Mouse (Mus musculus): ENCODE measurements around the gene Lrrc75a.

Lrrc75a gene

DNA sequence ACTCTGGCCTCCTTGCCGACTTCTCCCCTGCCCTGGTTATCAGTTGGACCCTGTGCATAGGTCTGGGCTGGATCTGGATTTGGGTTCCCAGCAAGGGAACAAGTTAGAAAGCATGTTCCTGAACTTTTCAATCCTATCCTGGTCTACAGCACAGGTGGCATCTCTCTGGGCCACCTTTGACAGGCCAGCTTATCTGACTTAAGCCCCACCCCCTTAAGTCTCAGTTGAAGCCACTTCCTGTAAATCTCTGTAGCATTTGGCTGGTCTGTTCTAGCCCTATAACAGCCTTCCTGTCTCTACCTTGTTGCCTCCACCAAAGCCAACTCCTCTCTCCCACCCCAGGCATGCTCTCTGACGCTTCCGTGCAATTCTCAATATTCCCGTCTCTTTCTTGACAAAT lies 49.8 kb downstream of the Lrrc75a start:
- DNase-seq (ENCODE audit: low spot score in 2 of 2), result no peak

DNA sequence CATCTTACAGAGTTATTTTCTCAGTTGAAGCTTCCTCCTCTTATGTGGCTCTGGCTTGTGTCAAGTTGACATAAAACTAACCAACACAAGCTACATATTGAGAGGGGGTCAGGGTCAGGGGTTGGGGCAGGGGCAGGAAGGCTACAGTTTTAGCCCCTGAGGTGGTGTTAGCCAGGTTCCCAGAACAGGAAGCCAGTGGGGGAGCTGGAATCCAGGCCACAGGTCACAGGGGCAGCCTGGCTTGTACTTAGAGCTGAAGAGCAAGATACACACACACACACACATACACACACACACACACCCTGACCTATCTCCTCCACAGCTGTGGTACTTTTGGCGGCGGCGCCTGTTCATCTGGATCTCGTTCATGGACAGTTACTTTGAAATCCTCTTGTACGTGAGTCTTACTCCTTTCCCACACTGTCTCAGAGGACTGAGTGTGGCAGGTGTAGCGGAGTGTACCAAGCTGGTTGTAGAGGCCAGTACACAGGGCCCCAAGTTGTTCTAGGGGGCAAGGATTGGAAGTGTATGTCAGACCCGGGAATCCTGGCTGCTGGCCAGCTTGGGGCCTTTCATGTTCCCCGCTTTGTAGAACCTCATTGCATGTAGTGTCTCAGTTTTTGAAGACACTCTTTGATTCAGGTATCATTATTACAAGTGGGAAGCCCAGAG lies 56.3 kb downstream of the Lrrc75a start:
- DNase-seq (ENCODE audit: low spot score in 2 of 2), result no peak

DNA sequence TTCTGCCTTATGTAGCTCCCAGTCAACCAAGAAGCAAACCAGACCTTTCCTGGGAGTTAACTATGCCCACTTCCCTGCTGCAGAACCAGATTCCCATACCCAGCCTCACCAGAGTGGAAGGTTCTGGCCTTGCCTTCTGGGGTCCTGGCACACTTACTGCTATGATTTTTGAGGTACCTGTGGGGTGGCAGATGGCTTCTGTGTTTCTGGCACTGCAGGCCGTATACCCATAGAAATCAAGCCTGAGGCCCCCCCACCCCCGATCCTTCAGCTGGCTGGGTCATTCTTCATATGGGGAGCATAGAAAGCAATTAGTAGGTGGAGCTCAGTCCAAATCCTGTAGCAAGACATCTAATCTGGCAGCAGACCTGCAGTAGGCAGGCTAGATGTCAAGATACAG lies 57.3 kb downstream of the Lrrc75a start:
- no peak for DNase-seq (ENCODE audit: low spot score in 2 of 2)

DNA sequence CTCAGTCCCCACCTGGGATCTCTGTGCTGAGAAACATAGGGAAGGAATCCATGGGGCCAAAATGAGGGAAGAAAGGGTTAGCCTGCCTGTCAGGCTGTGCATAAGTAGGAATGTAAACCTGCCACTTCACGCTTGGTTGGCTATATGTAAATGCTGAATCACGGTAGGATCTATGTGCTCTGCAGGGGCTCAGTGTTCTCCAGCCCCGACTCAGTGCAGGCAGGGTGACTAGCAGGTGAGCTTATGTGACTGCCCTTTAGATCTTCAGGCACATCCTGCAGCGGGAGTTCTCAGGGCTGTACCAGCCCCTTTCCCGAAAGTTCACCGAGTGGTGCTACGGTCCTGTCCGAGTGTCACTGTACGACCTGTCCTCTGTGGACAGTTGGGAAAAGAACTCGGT lies 58.9 kb downstream of the Lrrc75a start:
- DNase-seq (ENCODE audit: low spot score in 2 of 2), result no peak

DNA sequence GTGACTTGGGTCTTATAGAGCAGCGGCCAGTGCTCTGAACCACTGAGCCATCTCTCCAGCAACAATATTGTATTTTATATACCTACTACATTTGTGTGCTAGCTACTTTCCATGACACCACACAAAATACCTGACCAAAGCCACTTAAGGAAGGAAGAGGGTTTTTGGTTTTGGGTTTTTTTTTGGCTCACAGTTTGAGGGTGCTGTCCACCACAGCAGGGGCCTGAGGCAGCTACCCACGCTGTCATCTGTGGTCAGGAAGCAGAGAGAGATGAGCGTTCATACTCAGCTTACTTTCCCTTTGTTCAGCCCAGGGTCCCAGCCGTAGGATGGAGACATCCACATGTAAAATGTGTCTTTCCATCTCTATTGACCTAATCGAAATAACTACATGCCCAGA lies 61.3 kb downstream of the Lrrc75a start:
- DNase-seq (ENCODE audit: low spot score in 2 of 2), result no peak

DNA sequence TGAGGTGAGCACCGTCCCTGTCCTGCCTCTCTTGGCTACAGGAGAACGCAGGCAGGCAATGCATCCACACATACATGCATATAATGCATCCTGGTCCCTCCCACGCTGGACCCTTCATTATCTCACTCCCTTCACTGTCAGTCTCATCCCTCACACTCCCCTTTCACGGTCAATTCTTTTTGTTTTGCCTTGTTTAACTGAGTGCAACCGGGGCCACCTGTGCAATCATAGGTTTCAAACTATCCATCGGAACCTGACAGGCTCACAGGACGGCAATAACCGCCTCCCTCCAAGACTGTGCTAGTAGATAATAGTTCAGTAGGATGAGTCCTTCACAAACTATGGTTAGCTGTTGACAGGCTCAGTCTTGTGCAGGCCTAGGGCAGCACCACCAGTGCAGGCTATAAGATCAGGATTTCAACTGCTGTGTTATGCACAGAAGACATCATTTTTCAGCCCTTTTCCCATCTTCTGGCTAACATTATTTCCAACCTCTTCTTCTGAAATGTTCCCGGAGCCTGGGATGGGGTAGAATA lies 63.6 kb downstream of the Lrrc75a start:
- no peak for DNase-seq (ENCODE audit: low spot score in 2 of 2)

DNA sequence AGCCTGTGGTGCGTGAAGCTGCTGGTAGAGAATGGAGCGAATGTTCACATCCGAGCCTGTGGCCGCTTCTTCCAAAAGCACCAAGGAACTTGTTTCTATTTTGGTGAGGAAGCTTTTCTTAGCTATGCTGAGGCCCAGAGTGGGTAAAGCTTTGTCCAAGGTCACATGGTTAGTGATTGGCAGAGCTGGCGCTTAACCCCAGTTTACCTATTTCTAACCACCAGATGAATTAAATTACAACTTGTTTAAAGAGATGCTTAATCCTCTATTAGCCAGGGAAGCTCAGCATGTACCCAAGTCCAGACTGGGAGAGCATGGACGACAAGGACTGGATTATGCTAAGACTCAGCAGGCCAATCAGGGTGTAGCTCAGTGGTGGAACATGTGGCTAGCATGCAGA lies 65.3 kb downstream of the Lrrc75a start:
- no peak for DNase-seq (ENCODE audit: low spot score in 2 of 2)

DNA sequence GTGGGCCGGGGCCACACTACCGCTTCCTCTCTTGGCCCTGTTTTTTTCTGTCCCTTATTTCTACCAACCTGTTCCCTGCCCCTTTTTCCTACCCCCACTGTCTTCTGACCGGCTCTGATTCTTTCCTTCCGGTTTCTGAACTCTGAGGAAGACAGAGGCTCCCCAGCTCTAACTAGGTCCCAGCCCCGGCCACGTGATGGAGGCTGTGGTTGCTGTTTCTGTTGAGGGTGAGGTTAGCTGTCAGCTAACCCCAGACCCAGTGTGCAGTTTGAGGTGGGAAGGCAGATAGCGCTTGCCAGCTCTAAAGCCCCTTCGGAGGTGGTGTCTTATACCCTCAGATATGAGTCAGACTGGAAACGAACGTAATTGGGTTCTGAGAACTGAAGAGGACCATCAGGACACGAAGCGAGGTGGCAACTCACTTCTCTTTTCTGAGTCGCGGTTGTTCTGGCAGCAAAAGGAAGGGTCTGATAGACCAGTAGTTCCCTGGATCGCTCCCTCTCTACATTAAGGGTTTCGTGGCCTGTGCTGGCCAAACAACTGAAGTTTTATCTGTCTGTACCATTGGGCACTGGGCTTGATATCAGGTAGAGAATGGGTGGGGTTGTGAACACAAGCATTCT lies 71.7 kb downstream of the Lrrc75a start:
- peak; percentile 34 to 49 for DNase-seq (ENCODE audit: low spot score in 2 of 2)

DNA sequence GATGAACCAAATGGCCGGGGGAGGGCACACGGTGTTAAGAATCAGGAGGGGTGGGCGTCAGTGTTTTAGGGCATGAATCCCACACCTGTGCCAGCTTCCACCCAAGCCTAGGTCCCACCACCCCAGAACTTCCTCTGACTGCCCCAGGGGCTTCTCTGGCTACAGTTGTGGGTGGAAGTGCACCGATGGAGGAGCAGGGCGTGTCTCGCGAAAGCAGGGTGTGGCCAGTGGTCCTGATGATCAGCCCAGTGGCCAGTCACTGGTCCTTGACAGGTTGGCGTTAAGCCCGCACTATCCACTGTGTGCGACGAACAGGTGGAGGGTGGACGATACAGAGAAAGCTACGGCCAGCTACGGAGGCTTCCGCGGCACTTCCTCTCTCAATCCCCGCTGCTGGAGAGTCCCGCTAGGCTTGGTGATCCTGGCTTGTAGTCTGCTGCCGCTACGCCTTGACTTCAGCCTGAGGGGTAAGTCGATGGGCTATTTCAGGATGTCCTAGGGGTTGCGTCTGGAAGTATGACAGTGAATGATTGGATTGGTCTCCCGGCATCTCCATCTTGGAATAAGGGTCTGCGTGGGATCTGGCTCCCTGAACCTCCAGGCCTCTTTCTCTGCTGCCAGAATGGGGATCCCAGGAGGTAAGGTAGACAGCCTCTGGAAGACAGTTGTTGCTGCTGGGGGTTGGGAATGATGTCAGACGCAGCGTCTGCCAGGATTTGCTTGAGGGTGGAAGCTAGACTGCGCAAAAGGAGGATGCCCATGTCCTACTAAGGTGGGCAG lies 72.5 kb downstream of the Lrrc75a start:
- DNase-seq (ENCODE audit: low spot score in 2 of 2), result peak; percentile 27 to 42

DNA sequence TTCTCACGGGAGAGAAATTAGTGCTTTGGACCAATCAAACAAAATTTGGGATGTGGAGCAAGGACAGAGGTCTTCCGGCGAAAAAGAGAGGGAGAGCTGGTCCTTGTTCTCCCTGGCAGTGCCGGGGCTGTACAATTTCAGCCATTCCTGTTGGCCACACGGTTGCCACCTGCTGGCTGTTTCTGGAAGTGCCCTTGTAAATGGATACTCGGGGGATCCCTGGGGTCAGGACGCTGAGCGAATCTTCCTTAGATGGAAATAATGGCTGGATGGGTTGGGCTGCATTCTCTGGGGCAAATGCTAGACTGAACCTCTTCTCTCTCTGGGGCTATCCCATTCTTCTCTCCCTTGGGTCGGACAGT lies 73.0 kb downstream of the Lrrc75a start:
- peak; percentile 77 to 86 for DNase-seq (ENCODE audit: low spot score in 2 of 2)

DNA sequence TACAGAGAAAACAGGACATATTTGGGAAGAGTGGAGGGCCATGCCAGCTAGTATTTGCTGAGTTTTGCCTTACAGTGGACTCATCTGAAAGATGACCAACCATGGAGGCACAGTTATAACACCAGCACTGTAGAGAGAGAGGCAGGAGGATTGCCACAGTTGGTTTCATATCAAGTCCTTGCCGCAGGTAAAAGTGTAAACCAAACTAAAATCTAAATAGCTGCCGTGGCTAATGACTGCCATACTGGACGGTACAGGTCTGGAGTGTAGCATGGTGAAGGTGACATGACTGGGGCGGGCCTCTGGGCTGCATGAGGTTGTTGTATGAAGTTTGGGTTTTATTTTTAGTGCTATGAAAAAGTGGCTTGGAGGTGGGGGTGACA lies 73.6 kb downstream of the Lrrc75a start:
- no peak for DNase-seq (ENCODE audit: low spot score in 2 of 2)

DNA sequence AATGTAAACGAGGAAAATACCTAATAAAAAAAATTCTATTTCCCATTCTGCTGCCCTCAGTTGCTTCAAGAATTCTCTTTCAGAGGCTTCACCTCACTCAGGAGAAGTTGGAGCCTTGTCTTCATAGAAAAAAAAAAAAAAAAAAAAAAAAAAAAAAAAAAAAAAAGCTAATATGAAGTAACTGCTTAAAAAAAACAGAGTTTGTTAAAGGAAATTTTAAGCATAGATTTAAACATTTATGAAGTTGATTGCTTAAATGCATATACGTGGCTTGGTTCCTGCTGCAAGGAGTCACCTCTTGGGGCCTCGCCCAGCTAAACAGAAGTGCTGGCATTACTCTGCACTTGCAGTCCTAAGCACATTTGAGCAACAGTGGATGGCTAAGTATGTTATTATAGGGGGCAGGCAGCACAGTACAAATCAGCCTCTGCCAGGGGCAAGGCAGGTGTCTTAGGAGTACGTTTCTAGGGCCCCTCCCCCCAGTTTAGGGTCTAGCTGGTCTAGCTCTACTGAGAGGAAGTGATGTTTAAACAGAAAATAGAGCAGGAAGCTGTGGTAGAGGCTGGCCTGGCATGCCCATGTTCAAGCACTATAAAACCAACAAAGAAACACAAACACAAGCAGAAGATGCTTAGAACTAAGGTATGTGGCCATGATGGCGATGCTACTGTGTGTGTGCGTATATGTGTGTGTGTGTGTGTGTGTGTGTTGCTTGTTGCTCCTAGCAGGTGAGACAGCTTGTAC lies 74.2 kb downstream of the Lrrc75a start, which contains the start of gene Trpv2:
Gene Trpv2, plus strand, starts transcription at position 528 of the 744 bp plus-strand sequence.
- peak in 1 of 2 experiments; percentile 23 for DNase-seq (ENCODE audit: low spot score in 2 of 2)

DNA sequence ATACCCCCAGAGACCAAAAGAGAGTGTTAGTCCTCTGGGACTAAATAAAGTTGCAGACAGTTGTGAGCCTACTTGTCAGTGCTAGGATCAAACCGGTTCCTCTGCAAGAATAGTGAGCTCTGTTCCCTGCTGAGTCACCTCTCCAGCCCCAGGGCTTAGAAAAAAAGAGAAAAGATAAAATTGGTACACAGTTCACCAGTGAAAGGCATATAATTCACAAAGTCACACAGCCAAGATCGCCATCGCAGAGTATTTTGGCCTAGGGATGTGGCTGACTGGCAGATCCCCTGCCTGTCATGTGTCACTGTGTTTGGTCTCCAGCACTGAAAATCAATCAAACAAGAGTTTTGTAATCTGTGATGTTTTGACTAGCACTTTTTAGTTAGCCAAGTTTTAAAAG lies 80.0 kb downstream of the Lrrc75a start:
- no peak for DNase-seq (ENCODE audit: low spot score in 2 of 2)

DNA sequence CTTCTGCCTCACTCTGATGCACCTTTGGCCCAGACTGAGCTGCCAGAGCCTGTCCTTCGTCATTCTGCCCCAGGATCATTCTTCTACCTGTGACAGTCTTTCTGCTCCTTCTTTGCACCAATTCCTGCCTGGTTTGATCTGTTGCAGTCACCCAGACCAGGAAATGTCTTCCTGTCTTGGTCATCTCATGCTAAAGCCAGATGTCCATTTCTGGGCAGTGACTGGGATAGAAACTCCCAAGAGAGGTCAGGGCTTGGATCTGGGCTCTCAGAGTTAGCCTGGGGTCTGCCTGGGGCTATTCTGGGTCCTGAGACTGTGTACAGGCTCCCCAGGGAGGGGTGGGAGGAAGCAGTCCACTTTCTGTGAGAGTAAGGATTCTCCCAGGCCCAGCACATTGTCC lies 82.1 kb downstream of the Lrrc75a start:
- DNase-seq (ENCODE audit: low spot score in 2 of 2), result no peak

DNA sequence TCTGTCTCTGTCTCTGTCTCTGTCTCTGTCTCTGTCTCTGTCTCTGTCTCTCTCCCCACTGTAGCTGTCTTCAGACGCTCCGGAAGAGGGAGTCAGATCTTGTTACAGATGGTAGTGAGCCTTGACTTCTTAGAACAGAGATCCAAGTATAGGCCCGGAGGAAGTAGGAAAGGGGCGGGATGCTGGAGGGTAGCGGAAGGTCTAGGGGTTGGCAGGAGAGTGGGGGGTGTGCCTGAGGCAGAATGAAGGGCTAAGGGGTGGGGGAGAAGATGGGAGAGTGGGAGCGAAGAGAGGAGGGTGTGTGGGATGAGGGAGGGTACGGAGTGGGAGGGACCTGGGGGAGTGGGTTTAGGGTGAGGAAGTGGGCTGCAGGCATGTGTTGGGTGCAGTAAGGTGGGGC lies 82.6 kb downstream of the Lrrc75a start:
- no peak for DNase-seq (ENCODE audit: low spot score in 2 of 2)

DNA sequence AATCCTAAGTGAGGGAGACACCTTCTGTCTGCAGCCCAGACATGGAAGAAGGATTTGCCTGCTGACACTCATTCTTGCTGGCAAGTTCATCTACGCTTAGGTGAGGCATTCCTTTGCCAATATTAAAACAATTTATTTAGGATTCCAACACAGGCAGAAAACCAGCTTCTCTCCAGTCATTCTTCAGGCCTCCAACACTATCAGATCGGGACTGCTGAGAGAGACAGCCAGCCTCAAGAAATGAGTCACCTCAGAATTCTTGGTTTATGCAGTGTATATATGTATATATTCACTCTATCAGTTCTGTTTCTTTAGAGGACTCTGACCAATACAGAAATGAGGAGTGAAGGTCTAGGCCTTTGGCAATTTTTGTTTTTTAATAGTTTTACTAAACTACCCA lies 84.7 kb downstream of the Lrrc75a start:
- DNase-seq (ENCODE audit: low spot score in 2 of 2), result no peak

DNA sequence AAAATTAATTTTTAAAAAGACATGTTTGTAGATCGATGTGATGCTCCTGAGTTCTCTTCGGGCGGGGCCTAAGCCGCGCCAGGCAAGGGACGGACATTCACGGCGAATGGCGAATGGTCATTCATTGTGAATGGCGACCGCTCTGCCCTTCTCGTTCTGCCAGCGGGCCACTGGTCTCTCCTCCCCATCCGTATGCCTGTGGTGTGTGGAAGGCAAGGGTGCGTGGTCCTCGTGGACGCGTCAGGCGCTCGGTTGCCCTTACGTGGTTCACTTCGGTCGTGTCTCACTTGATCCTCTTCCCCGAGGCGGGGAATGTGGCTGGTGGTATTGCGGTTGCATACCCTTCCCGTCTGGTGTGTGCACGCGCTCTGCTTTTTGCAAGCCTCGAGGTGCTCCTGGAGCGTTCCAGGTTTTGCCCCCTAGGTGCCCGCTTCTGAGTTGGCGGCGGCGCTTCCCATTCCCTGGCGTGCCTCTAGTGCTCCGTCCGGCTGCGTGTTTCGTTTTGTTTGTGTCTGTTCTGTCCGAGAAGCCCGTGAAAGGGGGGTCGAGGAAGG lies 87.8 kb downstream of the Lrrc75a start:
- no peak for DNase-seq (ENCODE audit: low spot score in 2 of 2)

DNA sequence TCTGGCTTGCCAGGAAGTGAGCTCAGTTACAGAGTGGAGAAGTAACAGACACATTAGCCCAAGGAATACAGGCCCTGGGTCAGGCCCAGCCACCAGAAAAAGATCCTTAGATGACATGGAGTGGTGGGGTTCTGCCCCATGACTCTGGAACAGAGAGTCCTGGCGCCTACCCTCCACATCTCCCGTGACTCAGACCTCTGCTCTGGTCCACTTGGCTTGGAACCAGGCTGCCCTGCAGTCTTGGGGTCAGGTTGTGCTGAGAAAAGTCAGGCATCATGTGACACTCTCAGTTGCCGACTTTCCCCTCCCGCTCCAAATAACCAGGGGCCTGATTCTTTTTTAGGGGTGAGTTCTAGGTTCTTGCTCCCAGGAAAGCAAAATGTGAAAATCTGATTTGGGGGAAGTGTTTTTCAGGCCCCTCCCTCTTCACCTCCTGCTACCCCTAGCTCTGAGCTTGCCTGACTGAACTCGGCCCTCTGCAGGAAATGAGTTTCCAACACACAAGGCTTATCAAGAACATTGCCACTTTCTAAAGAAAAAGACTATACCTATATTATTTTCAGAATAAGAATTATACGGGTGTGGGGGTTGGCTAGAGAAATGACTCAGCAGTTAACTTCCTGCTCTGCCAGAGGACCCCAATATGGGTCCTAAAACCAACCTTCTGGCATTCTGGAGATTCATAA lies 89.2 kb downstream of the Lrrc75a start:
- DNase-seq (ENCODE audit: low spot score in 2 of 2), result no peak

DNA sequence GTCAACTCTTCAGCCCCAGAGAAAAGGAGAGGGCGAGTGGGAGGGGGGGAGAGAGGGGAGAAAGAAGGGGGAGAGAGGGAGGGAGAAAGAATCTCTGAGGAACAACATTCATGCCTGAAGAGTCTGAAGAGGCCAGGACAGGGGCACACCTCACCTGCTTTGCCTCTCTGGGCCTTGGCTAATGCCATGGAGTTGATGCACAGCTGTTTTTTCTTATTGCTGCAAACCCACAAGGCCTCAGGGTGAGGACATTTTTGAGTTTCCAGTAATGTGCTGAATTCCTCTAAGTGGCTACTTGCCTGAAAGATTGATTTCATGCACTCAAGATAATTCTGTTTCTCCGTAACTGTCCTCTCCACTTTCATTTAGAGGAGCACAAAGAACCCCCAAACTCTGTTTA lies 90.2 kb downstream of the Lrrc75a start:
- DNase-seq (ENCODE audit: low spot score in 2 of 2), result no peak

DNA sequence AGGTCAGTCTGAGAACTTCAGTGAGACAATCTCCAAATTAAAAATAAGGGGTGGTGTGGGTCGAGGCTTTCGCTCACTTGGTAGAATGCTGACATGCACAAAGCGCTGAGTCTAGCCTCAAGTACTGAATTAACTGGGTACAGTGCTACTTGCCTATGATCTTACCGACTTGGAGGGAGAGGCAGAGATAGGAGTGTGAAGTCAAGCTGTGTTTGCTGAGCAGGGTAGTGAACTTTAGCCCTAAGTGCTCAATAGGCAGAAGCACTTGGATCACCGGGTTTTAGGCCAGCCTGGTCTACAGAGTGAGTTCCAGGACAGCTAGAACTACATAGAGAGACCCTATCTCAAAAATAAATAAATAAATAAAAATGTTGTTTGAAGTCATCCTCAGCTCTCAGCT lies 91.1 kb downstream of the Lrrc75a start:
- no peak for DNase-seq (ENCODE audit: low spot score in 2 of 2)

DNA sequence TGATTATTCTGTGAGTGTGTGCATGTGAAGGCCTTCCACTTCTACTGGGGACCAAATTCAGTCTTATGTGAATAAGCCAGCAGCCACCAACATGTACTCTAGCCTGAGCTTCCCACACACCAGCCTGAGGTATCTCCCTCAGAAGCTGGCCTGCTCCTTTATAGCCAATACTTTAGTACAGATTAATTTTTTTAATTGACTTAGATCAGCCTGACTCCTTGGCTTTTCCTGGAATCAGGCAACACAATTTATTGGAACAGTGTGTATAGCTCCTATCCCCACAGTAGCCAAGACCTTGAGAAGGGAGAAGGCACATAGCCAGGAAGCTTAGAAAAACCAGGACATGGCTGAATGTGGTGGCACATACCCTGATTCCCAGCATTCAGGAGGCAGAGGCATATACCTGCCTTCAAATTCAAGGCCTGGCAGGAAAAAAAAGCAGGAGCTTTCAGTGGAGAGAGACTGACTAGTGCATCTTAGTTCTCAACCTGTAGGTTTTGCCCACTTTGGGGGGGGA lies 92.4 kb downstream of the Lrrc75a start:
- DNase-seq (ENCODE audit: low spot score in 2 of 2), result no peak
